Mouse (Mus musculus): ENCODE measurements around the gene Galnt16. TPM values are rescaled to one million over a fixed set of nuclear protein-coding genes. Genes with fewer than 3 reads are reported as not detected.
A peak's percentile ranks its signal among the peaks of the same experiment; 100 is the strongest.

Gene Galnt16
- 6.6 and 9.4 TPM in 2 replicates for polyA plus RNA-seq (2015; fragmentation: Nextera tagmentation; extraction: Ambion mirVana)

- 5% methylated on average over 14 of the region's 14 CpGs for WGBS
- no peaks in the 10 kb centered on the region for H3K9me3 ChIP-seq (replicated peaks)
- peak within 1 kb of the TSS; percentile 68 for H3K4me3 ChIP-seq (replicated peaks)
- no peak within 1 kb of the TSS for H3K27ac ChIP-seq
- ATAC-seq (replicated peaks; ENCODE audit: low FRiP score), result no peak
- H3K9ac ChIP-seq, result peak within 1 kb of the TSS; percentile 55
- no peaks in the 10 kb centered on the region for H3K36me3 ChIP-seq
- peaks cover 80% of the 10 kb centered on the region for H3K27me3 ChIP-seq
- peaks cover 29% of the 10 kb centered on the region for H3K4me1 ChIP-seq
- peak within 1 kb of the TSS; percentile 99 for H3K4me2 ChIP-seq
Observed at GRCm38 (mm10) chr12:80517977-80518376, at the start of gene Galnt16. TSS of gene Galnt16 (plus strand) at chr12:80518277.

GRCm38 (mm10) chr12:80470206-80470605 lies 47.9 kb upstream of the Galnt16 start:
- 83% methylated on average over 2 of the region's 2 CpGs for WGBS
- H3K4me3 ChIP-seq (replicated peaks), result no peak overlapping the region
- no peak overlapping the region for H3K27ac ChIP-seq
- H3K9ac ChIP-seq, result no peak overlapping the region
- no peaks in the 10 kb centered on the region for H3K4me1 ChIP-seq
- no peaks in the 10 kb centered on the region for H3K27me3 ChIP-seq
- H3K9me3 ChIP-seq (replicated peaks), result no peaks in the 10 kb centered on the region
- no peaks in the 10 kb centered on the region for H3K36me3 ChIP-seq
- no peak overlapping the region for H3K4me2 ChIP-seq
- ATAC-seq (replicated peaks; ENCODE audit: low FRiP score), result no peak

- no peak overlapping the region for H3K27ac ChIP-seq
- WGBS, result 78% methylated on average over 4 of the region's 4 CpGs
- no peak overlapping the region for H3K4me3 ChIP-seq (replicated peaks)
- H3K27me3 ChIP-seq, result no peaks in the 10 kb centered on the region
- peaks cover 3% of the 10 kb centered on the region; the same call in 1 of the 2 replicates for H3K36me3 ChIP-seq
- H3K4me1 ChIP-seq, result no peaks in the 10 kb centered on the region
- H3K9ac ChIP-seq, result no peak overlapping the region
- no peak for ATAC-seq (replicated peaks; ENCODE audit: low FRiP score)
- no peak overlapping the region for H3K4me2 ChIP-seq
- no peaks in the 10 kb centered on the region for H3K9me3 ChIP-seq (replicated peaks)
Observed at GRCm38 (mm10) chr12:80471926-80472325, 46.2 kb upstream of the Galnt16 start.

GRCm38 (mm10) chr12:80473731-80474130 lies 44.3 kb upstream of the Galnt16 start:
- Histone ChIP-seq H3K27me3 (no peaks in the 10 kb centered on the region), H3K9ac (no peak overlapping the region), H3K9me3 (replicated peaks) (no peaks in the 10 kb centered on the region), H3K27ac (no peak overlapping the region), H3K4me3 (replicated peaks) (no peak overlapping the region), H3K4me2 (no peak overlapping the region), H3K4me1 (no peaks in the 10 kb centered on the region), H3K36me3 (peaks cover 5% of the 10 kb centered on the region)
- WGBS, result 87% methylated on average over 3 of the region's 3 CpGs
- no peak for ATAC-seq (replicated peaks; ENCODE audit: low FRiP score)

- WGBS, result 85% methylated on average over 3 of the region's 3 CpGs
- no peaks in the 10 kb centered on the region for H3K9me3 ChIP-seq (replicated peaks)
Observed at GRCm38 (mm10) chr12:80479986-80480385, 38.1 kb upstream of the Galnt16 start.

GRCm38 (mm10) chr12:80483397-80483796 lies 34.7 kb upstream of the Galnt16 start:
- Histone ChIP-seq H3K27me3 (no peaks in the 10 kb centered on the region), H3K4me1 (0 out of 2 replicates have a peak, but pooled peaks cover 3% of the 10 kb centered on the region), H3K9ac (no peak overlapping the region), H3K36me3 (peaks cover 35% of the 10 kb centered on the region), H3K9me3 (replicated peaks) (no peaks in the 10 kb centered on the region), H3K4me3 (replicated peaks) (no peak overlapping the region), H3K27ac (no peak overlapping the region), H3K4me2 (no peak overlapping the region)
- 71% methylated on average over 3 of the region's 3 CpGs for WGBS
- ATAC-seq (replicated peaks; ENCODE audit: low FRiP score), result no peak

More at GRCm38 (mm10) chr12:80479986-80480385, 38.1 kb upstream of the Galnt16 start:
- no peak overlapping the region for H3K4me3 ChIP-seq (replicated peaks)
- no peak overlapping the region for H3K27ac ChIP-seq
- H3K27me3 ChIP-seq, result no peaks in the 10 kb centered on the region
- no peak overlapping the region for H3K4me2 ChIP-seq
- ATAC-seq (replicated peaks; ENCODE audit: low FRiP score), result no peak
- peaks cover 31% of the 10 kb centered on the region for H3K36me3 ChIP-seq
- H3K4me1 ChIP-seq, result no peaks in the 10 kb centered on the region
- no peak overlapping the region for H3K9ac ChIP-seq

GRCm38 (mm10) chr12:80493311-80493710 lies 24.8 kb upstream of the Galnt16 start:
- 96% methylated on average over 5 of the region's 5 CpGs for WGBS
- Histone ChIP-seq H3K27me3 (no peaks in the 10 kb centered on the region), H3K9me3 (replicated peaks) (no peaks in the 10 kb centered on the region), H3K4me3 (replicated peaks) (no peak overlapping the region), H3K9ac (no peak overlapping the region), H3K36me3 (peaks cover 49% of the 10 kb centered on the region), H3K4me2 (no peak overlapping the region), H3K4me1 (no peaks in the 10 kb centered on the region), H3K27ac (no peak overlapping the region)
- ATAC-seq (replicated peaks; ENCODE audit: low FRiP score), result no peak

- Histone ChIP-seq H3K4me1 (no peaks in the 10 kb centered on the region), H3K27ac (no peak overlapping the region), H3K9me3 (replicated peaks) (no peaks in the 10 kb centered on the region), H3K27me3 (no peaks in the 10 kb centered on the region), H3K4me3 (replicated peaks) (no peak overlapping the region), H3K4me2 (no peak overlapping the region), H3K36me3 (peaks cover 32% of the 10 kb centered on the region), H3K9ac (no peak overlapping the region)
- 76% methylated on average over 1 of the region's 1 CpGs for WGBS
- ATAC-seq (replicated peaks; ENCODE audit: low FRiP score), result no peak
Observed at GRCm38 (mm10) chr12:80495691-80496090, 22.4 kb upstream of the Galnt16 start.

- ATAC-seq (replicated peaks; ENCODE audit: low FRiP score), result no peak
- no peak overlapping the region for H3K4me2 ChIP-seq
- no peaks in the 10 kb centered on the region for H3K27me3 ChIP-seq
- 68% methylated on average over 4 of the region's 4 CpGs for WGBS
- H3K27ac ChIP-seq, result no peak overlapping the region
- no peak overlapping the region for H3K9ac ChIP-seq
- no peak overlapping the region for H3K4me3 ChIP-seq (replicated peaks)
- H3K9me3 ChIP-seq (replicated peaks), result no peaks in the 10 kb centered on the region
- no peaks in the 10 kb centered on the region for H3K4me1 ChIP-seq
- H3K36me3 ChIP-seq, result peaks cover 9% of the 10 kb centered on the region
Observed at GRCm38 (mm10) chr12:80498356-80498755, 19.7 kb upstream of the Galnt16 start.

GRCm38 (mm10) chr12:80500506-80500905 lies 17.6 kb upstream of the Galnt16 start:
- no peak overlapping the region for H3K4me3 ChIP-seq (replicated peaks)
- no peak overlapping the region for H3K4me2 ChIP-seq
- no peak overlapping the region for H3K9ac ChIP-seq
- ATAC-seq (replicated peaks; ENCODE audit: low FRiP score), result no peak
- no peak overlapping the region for H3K27ac ChIP-seq
- no peaks in the 10 kb centered on the region for H3K27me3 ChIP-seq
- no peaks in the 10 kb centered on the region for H3K4me1 ChIP-seq
- H3K36me3 ChIP-seq, result 0 out of 2 replicates have a peak, but pooled peaks cover 2% of the 10 kb centered on the region
- 50% methylated on average over 1 of the region's 1 CpGs for WGBS
- no peaks in the 10 kb centered on the region for H3K9me3 ChIP-seq (replicated peaks)

- Histone ChIP-seq H3K9me3 (replicated peaks) (no peaks in the 10 kb centered on the region), H3K27ac (no peak overlapping the region), H3K4me1 (peaks cover 12% of the 10 kb centered on the region), H3K4me2 (no peak overlapping the region), H3K4me3 (replicated peaks) (no peak overlapping the region), H3K27me3 (no peaks in the 10 kb centered on the region), H3K9ac (no peak overlapping the region), H3K36me3 (no peaks in the 10 kb centered on the region)
- ATAC-seq (replicated peaks; ENCODE audit: low FRiP score), result no peak
- 73% methylated on average over 5 of the region's 5 CpGs for WGBS
Observed at GRCm38 (mm10) chr12:80504718-80505117, 13.4 kb upstream of the Galnt16 start.

GRCm38 (mm10) chr12:80507041-80507745 lies 10.9 kb upstream of the Galnt16 start:
- Histone ChIP-seq H3K4me3 (replicated peaks) (no peak overlapping the region), H3K27ac (peak overlapping the region; percentile 32; the same call in 1 of the 2 replicates), H3K4me2 (no peak overlapping the region), H3K36me3 (no peaks in the 10 kb centered on the region), H3K27me3 (no peaks in the 10 kb centered on the region), H3K4me1 (peaks cover 12% of the 10 kb centered on the region), H3K9ac (no peak overlapping the region), H3K9me3 (replicated peaks) (no peaks in the 10 kb centered on the region)
- peak; percentile 60; the same call in 1 of the 2 replicates for ATAC-seq (replicated peaks; ENCODE audit: low FRiP score)
- WGBS, result 30% methylated on average over 14 of the region's 14 CpGs
